Mouse (Mus musculus) urinary bladder, adult 2 months (tissue): ENCODE data around the gene Rock2. TPM values are rescaled to one million over a fixed set of nuclear protein-coding genes. Genes with fewer than 3 reads are reported as not detected.

Experiments
- DNase-seq: peaks from one replicate; pipeline ENCODE4 v3.0.0; 2022; ENCODE audit warnings: low spot score
- polyA plus RNA-seq: library from polyadenylated mRNA; depleted of rRNA; stranded (reverse); fragments of >200 nt; gene quantifications from 2 replicates; pipeline ENCODE4 v1.2.3, GENCODE M21; 2012

The Rock2 gene
- polyA plus RNA-seq, 1 experiment, result 42.1 TPM

- no peak for DNase-seq
These were observed 6.0 kb downstream of the Rock2 start for GRCm38 (mm10) chr12:16900625-16901222.

GRCm38 (mm10) chr12:16903949-16904635, 9.4 kb downstream of the Rock2 start:
- DNase-seq, result no peak

GRCm38 (mm10) chr12:16907282-16907846, 12.7 kb downstream of the Rock2 start:
- no peak for DNase-seq

- DNase-seq, result no peak
These were observed 13.4 kb downstream of the Rock2 start for GRCm38 (mm10) chr12:16907953-16908648.

GRCm38 (mm10) chr12:16911524-16911923, 16.8 kb downstream of the Rock2 start:
- DNase-seq, result no peak

- no peak for DNase-seq
These were observed 17.9 kb downstream of the Rock2 start for GRCm38 (mm10) chr12:16912600-16912999.

- DNase-seq, result no peak
These were observed 25.6 kb downstream of the Rock2 start for GRCm38 (mm10) chr12:16920186-16920860.

- DNase-seq, result no peak
These were observed 33.2 kb downstream of the Rock2 start for GRCm38 (mm10) chr12:16927889-16928288.

GRCm38 (mm10) chr12:16934423-16934822, 39.7 kb downstream of the Rock2 start:
- DNase-seq, result no peak

- DNase-seq, result no peak
These were observed 47.3 kb downstream of the Rock2 start for GRCm38 (mm10) chr12:16941976-16942375.

- no peak for DNase-seq
These were observed 53.5 kb downstream of the Rock2 start for GRCm38 (mm10) chr12:16948239-16948638.

GRCm38 (mm10) chr12:16958851-16959250, 64.2 kb downstream of the Rock2 start:
- DNase-seq, result no peak

GRCm38 (mm10) chr12:16963354-16963753, 68.7 kb downstream of the Rock2 start:
- DNase-seq, result no peak

GRCm38 (mm10) chr12:16966811-16967210, 72.1 kb downstream of the Rock2 start:
- DNase-seq, result no peak

GRCm38 (mm10) chr12:16977120-16977519, 82.4 kb downstream of the Rock2 start:
- no peak for DNase-seq

- DNase-seq, result no peak
These were observed 91.1 kb downstream of the Rock2 start for GRCm38 (mm10) chr12:16985778-16986177.

- DNase-seq, result no peak
These were observed 96.7 kb downstream of the Rock2 start for GRCm38 (mm10) chr12:16991376-16991775.

- DNase-seq, result no peak
These were observed 97.7 kb downstream of the Rock2 start for GRCm38 (mm10) chr12:16992355-16992754.

GRCm38 (mm10) chr12:16994291-16994690, 99.6 kb downstream of the Rock2 start:
- DNase-seq, result no peak

- no peak for DNase-seq
These were observed 101.6 kb downstream of the Rock2 start for GRCm38 (mm10) chr12:16996281-16996680.

GRCm38 (mm10) chr12:16996886-16997462, 102.3 kb downstream of the Rock2 start:
- DNase-seq, result no peak

GRCm38 (mm10) chr12:16999146-16999545, 104.5 kb downstream of the Rock2 start:
- no peak for DNase-seq
